Mouse (Mus musculus) midbrain, embryonic 12.5 days (tissue): Measurements from ENCODE around the gene Ceacam20. TPM values are rescaled to one million over a fixed set of nuclear protein-coding genes. Genes with fewer than 3 reads are reported as not detected.

ENCODE experiments used
- ATAC-seq: fragments of 200-750 bp; cut with Nextera tagmentation; 2 replicates; pipeline ENCODE4 v1.8.0; 2017; ENCODE audit warnings: low read depth, moderate TSS enrichment, moderate library complexity; ENCODE audit not compliant: low FRiP score
- H3K27ac ChIP-seq: fragments of 300-500 bp; sonication (generic); replicated peaks from 2 replicates; pipeline ENCODE4 v1.5.1; 2016; ENCODE audit warnings: mild to moderate bottlenecking
- H3K27me3 ChIP-seq: fragments of 300-500 bp; sonication (generic); 2 replicates; pipeline ENCODE4 v1.6.1; 2016; ENCODE audit warnings: mild to moderate bottlenecking
- H3K36me3 ChIP-seq: fragments of 300-500 bp; sonication (generic); 2 replicates; pipeline ENCODE4 v1.6.1; 2016
- H3K4me1 ChIP-seq: fragments of 300-500 bp; sonication (generic); 2 replicates; pipeline ENCODE4 v1.6.1; 2016
- H3K4me2 ChIP-seq: fragments of 300-500 bp; sonication (generic); replicated peaks from 2 replicates; pipeline ENCODE4 v1.6.1; 2016; ENCODE audit warnings: mild to moderate bottlenecking, moderate library complexity
- H3K4me3 ChIP-seq: fragments of 300-500 bp; sonication (generic); 2 replicates; pipeline ENCODE4 v1.5.1; 2016; ENCODE audit warnings: mild to moderate bottlenecking
- H3K9ac ChIP-seq: fragments of 300-500 bp; sonication (generic); replicated peaks from 2 replicates; pipeline ENCODE4 v1.6.1; 2016; ENCODE audit warnings: mild to moderate bottlenecking, moderate library complexity
- H3K9me3 ChIP-seq: fragments of 300-500 bp; sonication (generic); 2 replicates; pipeline ENCODE4 v1.6.1; 2016; ENCODE audit warnings: mild to moderate bottlenecking
- WGBS: fragments of 180-500 bp; shearing (Covaris S2); methylation state at CpG from one replicate; pipeline ENCODE4 v1.1.7; 2016; 5-methylcytosine and 5-hydroxymethylcytosine counted together
- polyA plus RNA-seq: library from polyadenylated mRNA; unstranded; fragments of >200 nt; fragmentation: Nextera tagmentation; extraction: Ambion mirVana; gene quantifications from 2 replicates; pipeline ENCODE4 v1.2.1, GENCODE M21; 2016

The Ceacam20 gene
- polyA plus RNA-seq, 1 experiment from 2014 or later = not detected

DNA sequence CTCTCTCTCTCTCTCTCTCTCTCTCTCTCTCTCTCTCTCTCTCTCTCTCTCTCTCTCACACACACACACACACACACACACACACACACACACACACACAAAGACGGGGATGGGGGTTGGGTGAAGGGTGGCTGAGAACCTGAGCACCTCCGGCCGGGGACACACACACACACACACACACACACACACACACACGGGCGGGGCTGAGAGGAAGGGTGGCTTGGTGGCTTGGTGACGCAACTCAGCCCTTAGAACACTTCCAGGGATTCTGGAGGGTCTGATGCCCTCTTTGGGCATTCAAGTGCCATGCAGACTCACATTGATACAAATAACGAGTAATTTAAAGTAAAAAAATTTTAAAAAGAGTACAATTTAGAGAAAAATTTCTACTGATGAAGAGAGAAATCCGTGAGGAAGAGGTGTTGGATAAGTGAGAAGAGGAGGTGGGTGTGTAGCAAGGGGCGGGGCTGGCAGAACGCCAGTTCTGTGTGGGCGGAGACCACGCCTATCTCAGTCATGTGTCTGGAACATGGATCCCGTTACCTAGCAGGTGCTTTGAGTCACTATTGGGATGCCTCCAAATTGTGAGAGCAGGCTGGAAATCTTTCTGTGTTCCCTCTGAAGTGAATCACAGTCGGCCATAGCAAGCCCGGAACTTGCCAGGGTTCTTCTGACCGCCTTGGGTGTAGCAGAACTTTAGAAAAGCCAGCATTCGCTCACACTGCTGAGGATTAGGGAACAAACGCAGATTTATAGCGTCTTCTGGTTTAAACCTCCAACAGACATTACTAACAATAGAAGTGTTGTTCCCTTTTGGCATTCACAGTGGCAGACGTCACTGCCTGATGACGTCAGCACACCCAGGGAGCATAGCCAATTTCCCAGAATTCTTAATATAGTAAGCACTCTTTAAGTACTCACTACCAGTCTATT lies 32.1 kb upstream of the Ceacam20 start:
- Histone ChIP-seq H3K27ac (no peak overlapping the region), H3K9me3 (no peaks in the 10 kb centered on the region), H3K9ac (no peak overlapping the region), H3K4me2 (peak overlapping the region; percentile 49), H3K27me3 (no peaks in the 10 kb centered on the region; the same call in 1 of the 2 replicates), H3K4me3 (peak overlapping the region; percentile 20), H3K4me1 (peaks cover 5% of the 10 kb centered on the region; the same call in 1 of the 2 replicates), H3K36me3 (no peaks in the 10 kb centered on the region)
- ATAC-seq = peak; percentile 61; the same call in 1 of the 2 replicates
- WGBS = 27% methylated on average over 21 of the region's 21 CpGs

DNA sequence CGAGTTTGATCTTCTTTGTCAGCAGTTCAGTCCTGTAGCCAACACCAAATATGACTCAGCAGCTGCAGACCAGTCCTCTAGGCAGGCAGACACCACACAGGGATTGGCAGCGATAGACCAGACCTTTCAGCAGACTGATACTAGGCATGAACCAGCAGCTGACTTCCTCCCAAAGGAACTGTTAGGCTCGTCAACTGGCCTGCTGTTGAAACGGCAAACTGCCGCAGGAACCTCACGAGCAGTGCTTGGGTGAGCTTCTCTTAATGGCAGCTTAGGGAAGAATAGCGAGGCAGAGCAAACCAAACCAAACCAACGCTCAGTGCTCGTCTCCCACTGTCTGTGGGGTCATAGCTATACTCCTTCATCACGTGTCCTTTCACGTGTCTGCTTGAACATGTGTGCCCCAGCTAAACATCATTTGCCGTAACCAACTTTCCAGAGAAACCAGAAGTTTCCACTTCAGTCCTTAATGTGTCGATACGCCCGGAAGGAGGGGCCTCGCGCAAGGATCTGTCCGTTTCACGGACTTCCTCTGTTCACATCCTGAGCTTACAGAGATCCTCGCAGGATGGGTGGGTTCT lies 30.0 kb upstream of the Ceacam20 start:
- no peaks in the 10 kb centered on the region for H3K9me3 ChIP-seq
- H3K4me3 ChIP-seq = no peak overlapping the region
- H3K27me3 ChIP-seq = no peaks in the 10 kb centered on the region; the same call in 1 of the 2 replicates
- no peak overlapping the region for H3K4me2 ChIP-seq
- no peak overlapping the region for H3K9ac ChIP-seq
- no peaks in the 10 kb centered on the region for H3K36me3 ChIP-seq
- WGBS = 85% methylated on average over 20 of the region's 20 CpGs
- no peak for ATAC-seq
- H3K4me1 ChIP-seq = peaks cover 5% of the 10 kb centered on the region; the same call in 1 of the 2 replicates
- H3K27ac ChIP-seq = no peak overlapping the region

DNA sequence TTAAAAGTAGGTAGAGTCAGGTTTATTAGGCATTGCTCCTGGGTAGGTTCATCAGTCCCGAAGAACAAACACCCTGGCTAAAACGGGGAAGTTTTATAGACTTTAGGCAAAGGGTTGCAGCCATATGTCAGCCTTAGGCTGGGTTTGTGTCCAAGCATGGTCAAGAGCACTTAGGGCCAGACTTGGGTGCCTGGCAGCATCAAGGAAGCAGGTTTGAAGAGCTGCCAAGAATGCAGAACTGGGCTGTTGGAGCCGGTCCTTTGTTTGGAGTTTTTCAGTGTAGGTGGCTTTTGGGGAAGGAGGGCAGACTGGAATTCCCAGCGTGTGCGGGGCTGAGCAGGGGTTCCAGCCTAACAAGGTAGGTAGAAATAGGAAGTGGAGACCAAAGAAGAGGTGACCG lies 29.3 kb upstream of the Ceacam20 start:
- H3K4me2 ChIP-seq = no peak overlapping the region
- ATAC-seq = no peak
- H3K9ac ChIP-seq = no peak overlapping the region
- H3K27me3 ChIP-seq = no peaks in the 10 kb centered on the region; the same call in 1 of the 2 replicates
- no peak overlapping the region for H3K4me3 ChIP-seq
- no peak overlapping the region for H3K27ac ChIP-seq
- peaks cover 5% of the 10 kb centered on the region; the same call in 1 of the 2 replicates for H3K4me1 ChIP-seq
- H3K9me3 ChIP-seq = no peaks in the 10 kb centered on the region
- 77% methylated on average over 6 of the region's 6 CpGs for WGBS
- no peaks in the 10 kb centered on the region for H3K36me3 ChIP-seq

DNA sequence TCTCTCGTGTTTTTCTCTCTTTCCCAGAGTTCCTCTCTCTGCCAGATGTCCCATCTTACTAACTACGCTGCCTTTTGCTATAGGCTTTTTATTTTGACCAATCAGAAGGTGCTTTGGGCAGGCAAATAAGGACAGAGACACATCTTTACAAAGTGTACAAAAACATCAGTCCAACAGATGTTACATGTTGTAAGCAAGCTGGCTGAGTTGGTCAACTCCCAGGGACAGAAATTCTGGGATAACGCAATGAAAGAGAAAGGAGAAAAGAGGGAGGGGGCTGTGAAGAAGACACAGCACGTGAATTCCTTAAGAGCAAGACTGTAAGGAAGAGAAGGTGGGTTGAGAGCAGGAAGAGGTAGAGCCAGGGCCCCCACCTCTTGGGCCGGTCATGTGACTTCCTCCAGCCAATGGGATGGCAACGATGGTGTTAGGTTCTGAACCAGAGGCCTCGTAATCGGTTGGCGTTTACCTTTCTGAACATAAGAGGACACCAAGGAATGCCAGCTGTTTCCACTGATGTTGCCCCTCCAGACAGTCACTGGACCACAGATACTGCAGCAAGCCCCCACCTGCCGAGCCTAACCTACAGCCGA lies 27.9 kb upstream of the Ceacam20 start:
- H3K36me3 ChIP-seq = no peaks in the 10 kb centered on the region
- H3K9me3 ChIP-seq = no peaks in the 10 kb centered on the region
- no peak overlapping the region for H3K4me2 ChIP-seq
- H3K4me3 ChIP-seq = no peak overlapping the region
- H3K9ac ChIP-seq = no peak overlapping the region
- no peak overlapping the region for H3K27ac ChIP-seq
- H3K4me1 ChIP-seq = peaks cover 5% of the 10 kb centered on the region; the same call in 1 of the 2 replicates
- ATAC-seq = no peak
- H3K27me3 ChIP-seq = no peaks in the 10 kb centered on the region
- 86% methylated on average over 11 of the region's 11 CpGs for WGBS

DNA sequence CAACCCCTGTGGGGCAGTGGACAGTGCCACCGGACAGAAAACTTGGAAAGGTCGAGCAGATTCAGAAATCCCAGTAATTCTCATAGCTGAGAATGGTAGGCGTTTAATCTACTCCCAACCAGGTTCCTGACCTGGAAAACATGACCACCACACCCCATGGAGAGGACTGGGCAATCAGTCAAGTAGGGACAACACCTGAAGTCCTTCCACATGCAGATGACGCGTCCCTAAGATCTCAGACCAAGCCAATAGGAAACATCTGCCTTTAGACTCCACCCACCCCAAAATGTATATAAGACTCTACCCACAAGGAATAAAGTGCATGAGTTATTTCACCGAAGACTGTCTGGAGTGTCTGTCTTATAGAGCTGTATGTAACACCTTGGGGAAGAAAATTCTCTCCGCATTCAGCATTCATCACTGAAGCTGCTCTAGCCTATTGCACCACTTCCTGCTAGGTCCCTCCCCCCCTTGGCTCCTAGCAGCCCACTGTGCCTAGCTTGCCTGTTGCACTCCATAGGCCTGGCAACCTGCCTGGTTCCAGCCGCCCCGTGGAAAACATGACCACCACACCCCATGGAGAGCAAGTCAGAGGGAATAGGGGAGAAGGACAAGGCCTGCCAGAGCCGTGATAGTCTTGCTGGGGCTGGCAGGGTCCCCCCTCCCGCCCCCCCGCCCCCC lies 25.5 kb upstream of the Ceacam20 start:
- ATAC-seq = no peak
- WGBS = 62% methylated on average over 12 of the region's 12 CpGs

DNA sequence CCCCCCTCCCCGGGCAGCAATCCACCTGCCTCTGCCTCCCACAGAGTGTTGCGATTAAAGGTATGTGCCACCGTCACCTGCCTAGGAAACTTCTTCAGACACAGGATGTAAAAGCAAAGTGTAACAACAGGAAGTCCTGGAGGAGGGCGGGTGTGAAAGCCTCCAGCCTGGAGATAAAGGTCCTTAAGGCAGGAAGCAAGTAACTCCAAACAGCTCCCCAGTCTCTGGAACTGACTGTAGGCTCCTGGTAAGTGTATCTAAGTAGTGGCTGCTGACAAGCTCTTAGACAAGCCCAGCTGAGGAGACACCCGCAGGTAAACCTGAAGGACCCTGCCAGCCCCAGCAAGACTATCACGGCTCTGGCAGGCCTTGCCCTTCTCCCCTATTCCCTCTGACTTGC lies 25.0 kb upstream of the Ceacam20 start:
- Histone ChIP-seq H3K4me3 (no peak overlapping the region), H3K9ac (no peak overlapping the region), H3K9me3 (no peaks in the 10 kb centered on the region), H3K4me1 (no peaks in the 10 kb centered on the region), H3K27ac (no peak overlapping the region), H3K27me3 (no peaks in the 10 kb centered on the region), H3K4me2 (no peak overlapping the region), H3K36me3 (no peaks in the 10 kb centered on the region)
- ATAC-seq = no peak
- WGBS = 58% methylated on average over 5 of the region's 6 CpGs

More for the DNA sequence above, 25.5 kb upstream of the Ceacam20 start:
- Histone ChIP-seq H3K4me3 (no peak overlapping the region), H3K4me2 (no peak overlapping the region), H3K27me3 (no peaks in the 10 kb centered on the region), H3K4me1 (no peaks in the 10 kb centered on the region), H3K9ac (no peak overlapping the region), H3K9me3 (no peaks in the 10 kb centered on the region), H3K36me3 (no peaks in the 10 kb centered on the region), H3K27ac (no peak overlapping the region)

DNA sequence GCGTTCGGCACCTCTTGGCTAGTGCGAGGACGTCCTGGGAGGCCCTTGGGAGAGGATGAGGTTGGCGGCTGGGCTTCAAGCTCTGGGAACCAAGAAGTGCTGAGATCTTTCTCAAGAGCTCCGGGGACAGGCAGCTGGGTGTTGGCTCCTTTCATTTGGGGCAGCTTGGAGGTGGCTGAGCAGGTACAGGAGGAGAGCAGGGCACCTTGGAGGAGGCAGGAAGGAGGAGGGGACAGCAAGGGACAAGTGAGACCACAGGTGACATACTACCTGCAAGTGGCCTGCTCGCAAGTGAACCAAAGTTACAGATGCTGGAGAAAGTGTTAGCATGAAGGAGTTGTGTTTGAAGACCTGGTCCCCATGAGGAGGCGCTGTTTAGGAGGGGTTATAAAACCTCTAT lies 20.5 kb upstream of the Ceacam20 start:
- WGBS = 90% methylated on average over 8 of the region's 8 CpGs
- Histone ChIP-seq H3K27me3 (no peaks in the 10 kb centered on the region), H3K4me3 (no peak overlapping the region), H3K4me1 (no peaks in the 10 kb centered on the region), H3K4me2 (no peak overlapping the region), H3K36me3 (no peaks in the 10 kb centered on the region), H3K27ac (no peak overlapping the region), H3K9me3 (no peaks in the 10 kb centered on the region), H3K9ac (no peak overlapping the region)
- ATAC-seq = no peak

DNA sequence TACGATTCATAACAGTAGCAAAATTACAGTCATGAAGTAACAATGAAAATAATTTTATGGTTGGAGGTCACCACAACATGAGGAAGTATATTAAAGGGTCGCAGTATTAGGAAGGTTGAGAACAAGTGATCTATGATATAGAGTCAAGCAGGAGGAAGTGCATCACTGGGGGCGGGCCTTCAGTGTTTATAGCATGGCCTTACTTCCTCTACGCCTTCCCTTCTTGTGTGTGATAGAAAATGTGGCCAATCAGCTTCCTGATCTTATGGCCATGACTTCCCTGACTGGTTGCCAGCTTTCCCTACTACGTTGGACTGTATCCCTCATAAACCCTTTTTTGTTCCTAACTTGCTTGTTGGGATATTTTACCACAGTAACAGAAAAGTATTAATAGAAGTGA lies 20.0 kb upstream of the Ceacam20 start:
- no peak overlapping the region for H3K4me3 ChIP-seq
- WGBS = 96% methylated on average over 5 of the region's 5 CpGs
- H3K36me3 ChIP-seq = no peaks in the 10 kb centered on the region
- H3K4me2 ChIP-seq = no peak overlapping the region
- no peak overlapping the region for H3K27ac ChIP-seq
- no peak overlapping the region for H3K9ac ChIP-seq
- no peaks in the 10 kb centered on the region for H3K4me1 ChIP-seq
- no peaks in the 10 kb centered on the region for H3K9me3 ChIP-seq
- ATAC-seq = no peak
- no peaks in the 10 kb centered on the region for H3K27me3 ChIP-seq

DNA sequence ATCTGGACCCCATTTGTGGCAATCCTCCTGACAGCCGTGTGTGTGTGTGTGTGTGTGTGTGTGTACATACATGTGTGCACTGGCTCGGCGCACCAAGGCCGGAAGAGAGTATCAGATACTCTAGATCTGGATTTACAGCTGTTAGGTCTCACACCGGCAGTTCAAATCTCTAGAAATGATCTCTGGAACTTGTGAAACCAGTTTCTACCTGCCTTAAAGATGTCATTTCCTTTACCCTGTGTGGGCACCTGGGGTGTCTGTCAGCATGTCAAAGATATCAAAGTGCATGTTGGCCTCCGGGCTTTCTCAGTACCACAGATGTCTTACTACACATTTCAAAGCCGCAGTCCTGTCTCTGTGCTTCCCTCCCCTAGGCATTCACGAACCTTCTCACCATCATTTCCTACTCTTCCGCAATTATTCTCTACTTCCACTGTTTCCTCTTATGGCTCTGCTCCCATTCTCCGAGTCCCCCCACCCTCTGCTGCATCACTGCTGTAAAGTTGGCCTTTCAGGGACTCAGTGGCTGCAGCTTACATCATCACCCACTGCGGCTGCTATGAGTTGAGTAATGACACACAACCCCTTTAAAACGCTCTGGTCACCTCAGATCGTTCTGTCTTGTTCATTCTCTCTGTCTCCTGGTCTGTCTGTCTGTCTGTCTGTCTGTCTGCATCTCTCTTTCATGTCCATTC lies 19.2 kb upstream of the Ceacam20 start:
- no peak for ATAC-seq
- 89% methylated on average over 13 of the region's 13 CpGs for WGBS
- H3K4me1 ChIP-seq = no peaks in the 10 kb centered on the region
- no peak overlapping the region for H3K4me2 ChIP-seq
- no peak overlapping the region for H3K4me3 ChIP-seq
- no peaks in the 10 kb centered on the region for H3K36me3 ChIP-seq
- H3K27ac ChIP-seq = no peak overlapping the region
- H3K9me3 ChIP-seq = no peaks in the 10 kb centered on the region
- H3K27me3 ChIP-seq = no peaks in the 10 kb centered on the region
- H3K9ac ChIP-seq = no peak overlapping the region

DNA sequence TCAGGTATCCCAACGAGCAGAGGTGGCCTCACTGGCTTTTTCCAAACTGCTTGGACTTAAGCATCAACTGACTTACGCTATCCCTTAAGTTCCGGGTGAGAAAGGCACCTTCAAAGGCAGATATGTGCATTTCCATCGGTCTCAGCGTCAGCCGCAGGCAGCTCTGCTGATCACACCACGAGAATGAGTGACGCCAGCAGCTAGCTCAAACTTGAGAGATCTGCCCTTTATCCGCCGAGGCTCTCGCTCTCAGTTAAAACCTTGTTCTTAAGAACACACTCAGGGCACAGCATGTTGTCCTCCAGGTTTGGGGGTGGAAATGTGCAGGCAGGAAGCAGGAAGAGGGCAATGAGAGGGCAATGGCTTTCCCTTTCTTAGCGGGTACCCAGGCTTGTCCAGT lies 16.3 kb upstream of the Ceacam20 start:
- Histone ChIP-seq H3K4me2 (no peak overlapping the region), H3K27ac (no peak overlapping the region), H3K4me1 (no peaks in the 10 kb centered on the region), H3K27me3 (no peaks in the 10 kb centered on the region), H3K36me3 (no peaks in the 10 kb centered on the region), H3K9me3 (no peaks in the 10 kb centered on the region), H3K9ac (0 out of 2 replicates have a peak overlapping the region, but pooled peaks have one; percentile 11), H3K4me3 (no peak overlapping the region)
- WGBS = 82% methylated on average over 12 of the region's 12 CpGs
- no peak for ATAC-seq

DNA sequence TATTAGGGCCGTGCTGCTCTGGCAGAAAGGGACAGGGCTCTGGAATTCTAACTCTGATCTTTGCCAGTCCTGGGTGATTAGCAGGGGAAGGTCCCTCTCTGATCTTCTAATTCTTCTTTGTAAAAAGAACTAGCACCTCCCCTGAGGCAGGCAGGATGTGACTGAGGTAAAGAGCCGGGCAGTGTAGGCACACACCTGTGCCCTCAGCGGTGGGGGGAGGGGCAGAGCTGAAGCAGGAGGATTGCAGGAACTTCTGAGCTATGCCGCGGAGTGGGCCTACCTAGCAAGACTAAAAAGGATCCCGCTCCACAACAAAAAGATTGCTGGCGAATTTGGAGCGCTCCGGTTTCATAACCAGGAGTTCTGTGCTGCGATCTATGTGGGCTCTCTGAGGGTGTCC lies 15.2 kb upstream of the Ceacam20 start:
- no peaks in the 10 kb centered on the region for H3K36me3 ChIP-seq
- H3K9ac ChIP-seq = no peak overlapping the region
- no peaks in the 10 kb centered on the region for H3K27me3 ChIP-seq
- H3K4me3 ChIP-seq = no peak overlapping the region
- H3K4me2 ChIP-seq = no peak overlapping the region
- ATAC-seq = no peak
- WGBS = 62% methylated on average over 10 of the region's 10 CpGs
- H3K9me3 ChIP-seq = no peaks in the 10 kb centered on the region
- no peak overlapping the region for H3K27ac ChIP-seq
- no peaks in the 10 kb centered on the region for H3K4me1 ChIP-seq
